Mouse (Mus musculus) cerebellum, adult 2 months (tissue): ENCODE measurements around the gene L3mbtl4.

ENCODE experiments used
- CTCF ChIP-seq: fragments of 200-500 bp; IDR thresholded peaks from 2 replicates; pipeline ENCODE4 v1.5.1; 2011; ENCODE audit warnings: low read depth, mild to moderate bottlenecking, control low read depth, low read length, moderate library complexity, borderline replicate concordance; ENCODE audit not compliant: insufficient read depth
- POLR2A ChIP-seq: fragments of 200-500 bp; IDR thresholded peaks from 2 replicates; pipeline ENCODE4 v1.6.1; 2011; ENCODE audit warnings: low read length, control low read depth, borderline replicate concordance; ENCODE audit not compliant: insufficient read depth

DNA sequence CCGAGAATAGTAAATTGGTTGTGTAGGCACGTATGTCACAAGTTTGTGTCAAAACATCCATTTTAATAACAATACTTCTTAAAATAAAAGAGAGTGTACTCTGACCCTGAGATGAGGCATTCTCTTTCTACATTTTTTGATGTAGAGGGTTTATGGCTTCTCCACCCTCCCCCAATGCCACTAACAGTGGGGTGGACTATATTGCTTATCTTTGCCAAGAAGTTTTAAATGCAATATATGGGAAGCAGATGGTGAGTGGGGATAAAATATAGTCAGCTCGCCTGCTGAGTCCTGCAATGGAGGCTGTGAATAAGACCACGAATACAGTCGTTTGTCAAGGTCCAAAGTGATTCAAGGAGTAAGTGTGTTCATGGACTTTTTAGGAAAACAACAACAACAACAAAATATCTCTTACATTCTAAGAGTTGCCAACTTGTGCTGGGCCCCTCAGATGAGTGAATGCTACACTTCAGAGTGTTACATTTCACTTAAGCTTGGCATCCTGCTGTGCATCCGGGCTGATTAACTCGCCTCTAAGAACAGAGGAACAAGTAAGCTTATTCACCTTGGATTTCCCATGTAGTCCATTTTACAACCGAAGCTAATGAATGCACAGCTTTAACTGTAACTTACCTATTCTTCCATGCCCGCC is 18.2 kb downstream of the L3mbtl4 start:
- TF ChIP-seq CTCF: no peak
- TF ChIP-seq POLR2A: no peak
